ENCODE assay signal across 1 mouse cellular context in the genomic region with DNA sequence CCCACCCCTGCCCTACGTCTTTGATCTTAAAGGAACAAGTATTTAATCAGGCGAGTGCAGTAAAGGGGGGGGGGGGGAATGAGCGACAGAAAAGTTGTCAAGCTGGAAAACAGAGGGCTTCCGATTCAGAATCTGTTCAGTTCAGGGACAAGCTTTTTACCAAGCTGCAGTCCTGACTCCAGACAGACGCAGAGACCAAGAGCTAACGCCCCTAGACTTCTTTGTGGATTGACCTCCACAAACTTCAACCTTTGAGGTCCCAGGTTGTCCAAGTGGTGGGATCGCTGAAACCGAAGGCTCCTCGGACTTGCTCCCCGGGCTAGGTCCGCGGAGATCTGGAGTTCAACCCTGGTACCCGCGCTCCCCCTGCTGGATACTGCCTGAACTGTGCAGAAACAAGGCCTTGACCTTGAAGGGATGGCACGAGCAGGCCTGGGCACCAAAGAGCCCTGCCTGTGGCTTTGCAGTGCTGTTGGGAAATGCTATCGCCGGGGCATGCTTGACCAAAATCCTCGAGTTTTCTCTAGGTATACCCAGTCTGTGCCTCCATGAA.
A peak's percentile ranks its signal among the peaks of the same experiment; 100 is the strongest.
TF ChIP-seq lines count a peak whose summit lies in the region.

No protein-coding gene starts in this region.

TF ChIP-seq in MEL, 35 proteins besides CTCF, POLR2A, EP300 and RAD21:
- TF ChIP-seq BHLHE40 (IDR thresholded peaks at IDR 0.05; ENCODE audit: borderline replicate concordance, low read depth, low read length) (no peak), SMC3 (IDR thresholded peaks at IDR 0.05; ENCODE audit: low read depth, low read length) (peak; percentile 75), ZC3H11A (IDR thresholded peaks at IDR 0.05; ENCODE audit: low read depth, low read length) (peak; percentile 48)
TF ChIP-seq in MEL: peak in this region for 2.
